Mouse (Mus musculus): ENCODE measurements around the gene Ccdc33. TPM values are rescaled to one million over a fixed set of nuclear protein-coding genes. Genes with fewer than 3 reads are reported as not detected.
A peak's percentile ranks its signal among the peaks of the same experiment; 100 is the strongest.

Gene Ccdc33
- total and polyA plus RNA-seq, 2 experiments from 2014 or later: 0.52 to 0.75 TPM

DNA sequence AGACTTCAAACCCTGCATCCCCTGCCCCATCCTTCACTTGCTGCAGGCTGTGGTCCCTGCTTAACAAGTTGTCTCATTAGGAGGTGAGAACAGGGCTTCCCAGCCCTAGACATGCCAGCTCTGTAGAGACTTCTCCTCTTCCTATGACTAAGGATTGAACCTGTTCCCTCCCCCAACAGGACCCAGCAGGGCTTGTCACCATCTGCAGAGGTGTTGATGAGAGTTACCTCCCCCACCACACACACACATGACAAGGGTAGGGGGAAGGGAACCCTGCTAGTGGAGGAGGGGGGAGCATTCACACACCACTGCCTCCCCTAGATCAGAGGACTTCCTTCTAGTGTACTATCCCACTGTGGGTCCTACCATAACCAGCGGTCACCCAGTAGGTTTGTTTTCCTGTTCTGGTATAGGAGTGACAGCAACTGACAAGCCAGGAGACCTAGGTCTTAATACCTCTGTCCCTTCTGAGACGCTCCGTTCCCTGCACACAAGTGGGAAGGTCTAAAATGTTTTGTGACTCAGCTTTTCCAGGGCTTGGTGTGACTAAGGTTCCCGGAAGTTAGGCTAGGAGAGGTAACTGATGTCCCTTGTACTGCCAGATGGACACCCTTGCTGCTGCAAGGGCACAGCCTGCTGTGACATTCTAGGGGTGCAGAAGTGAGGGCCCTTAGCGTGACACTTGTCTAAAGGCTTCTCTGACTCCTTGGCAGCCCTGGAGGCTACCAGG lies 18.6 kb downstream of the Ccdc33 start:
- H3K9me3 ChIP-seq (ENCODE audit: low read length): no peaks in the 10 kb centered on the region
- no peaks in the 10 kb centered on the region for H3K36me3 ChIP-seq (ENCODE audit: insufficient read depth, low read length)
- no peak for DNase-seq (ENCODE audit: low spot score)
- no peak overlapping the region for H3K27ac ChIP-seq
- no peak overlapping the region for H3K4me2 ChIP-seq (ENCODE audit: low read depth, low read length)
- no peak for TF ChIP-seq CTCF (IDR thresholded peaks at IDR 0.05; ENCODE audit: low read depth)
- no peaks in the 10 kb centered on the region for H3K27me3 ChIP-seq (ENCODE audit: insufficient read depth, low read length)
- 83% methylated on average over 5 of the region's 5 CpGs for WGBS
- peak; percentile 19; the same call in 1 of the 2 replicates for ATAC-seq
- no peak overlapping the region for H3K9ac ChIP-seq (replicated peaks; ENCODE audit: low read length)
- H3K4me1 ChIP-seq (ENCODE audit: insufficient read depth, low read length): peaks cover 17% of the 10 kb centered on the region
- H3K4me3 ChIP-seq (ENCODE audit: low read length): no peak overlapping the region

DNA sequence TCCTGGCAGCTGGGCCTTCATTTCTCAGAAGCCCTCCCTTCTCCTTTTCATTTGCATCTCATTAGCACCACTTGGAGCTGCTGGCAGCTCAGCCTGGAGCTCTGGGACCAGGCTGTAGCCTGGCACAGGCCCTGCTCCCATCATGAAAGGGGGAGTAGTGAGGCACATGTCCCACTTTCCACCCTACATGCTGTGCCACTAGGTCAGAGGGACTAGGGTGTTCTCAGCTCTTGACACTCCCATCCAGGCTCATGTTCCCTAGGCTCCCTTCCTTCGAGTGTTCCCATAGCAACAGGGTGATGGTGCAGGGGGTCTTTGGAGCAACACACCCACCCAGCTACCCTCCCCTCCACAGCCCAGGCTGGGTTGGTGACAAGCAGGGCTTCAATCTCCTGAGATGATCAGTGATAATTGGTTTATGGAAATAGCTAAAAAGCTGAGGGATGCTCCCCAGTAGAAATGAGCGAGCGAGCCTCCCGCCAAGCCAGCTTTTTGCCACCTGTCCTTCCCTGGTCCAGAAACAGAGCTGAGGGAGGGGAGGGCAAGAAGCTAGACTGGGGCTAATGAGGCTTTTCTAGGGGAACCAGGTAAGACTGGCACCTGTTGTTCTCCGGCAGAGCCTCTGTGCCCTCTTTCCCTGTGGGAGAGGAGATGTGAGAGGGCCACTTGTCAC lies 21.9 kb downstream of the Ccdc33 start:
- ATAC-seq (peak; percentile 76), DNase-seq (ENCODE audit: low spot score) (peak; percentile 83)
- 41% methylated on average over 5 of the region's 5 CpGs for whole genome bisulfite sequencing
- Histone ChIP-seq H3K4me2 (ENCODE audit: low read depth, low read length) (no peak overlapping the region), H3K9ac (replicated peaks; ENCODE audit: low read length) (peak overlapping the region; percentile 13; the same call in 1 of the 2 replicates), H3K9me3 (ENCODE audit: low read length) (no peaks in the 10 kb centered on the region), H3K4me3 (ENCODE audit: low read length) (no peak overlapping the region), H3K27me3 (ENCODE audit: insufficient read depth, low read length) (no peaks in the 10 kb centered on the region), H3K27ac (peak overlapping the region; percentile 62; the same call in 1 of the 2 replicates), H3K4me1 (ENCODE audit: insufficient read depth, low read length) (peaks cover 18% of the 10 kb centered on the region), H3K36me3 (ENCODE audit: insufficient read depth, low read length) (no peaks in the 10 kb centered on the region)
- TF ChIP-seq CTCF (IDR thresholded peaks at IDR 0.05; ENCODE audit: low read depth): no peak

DNA sequence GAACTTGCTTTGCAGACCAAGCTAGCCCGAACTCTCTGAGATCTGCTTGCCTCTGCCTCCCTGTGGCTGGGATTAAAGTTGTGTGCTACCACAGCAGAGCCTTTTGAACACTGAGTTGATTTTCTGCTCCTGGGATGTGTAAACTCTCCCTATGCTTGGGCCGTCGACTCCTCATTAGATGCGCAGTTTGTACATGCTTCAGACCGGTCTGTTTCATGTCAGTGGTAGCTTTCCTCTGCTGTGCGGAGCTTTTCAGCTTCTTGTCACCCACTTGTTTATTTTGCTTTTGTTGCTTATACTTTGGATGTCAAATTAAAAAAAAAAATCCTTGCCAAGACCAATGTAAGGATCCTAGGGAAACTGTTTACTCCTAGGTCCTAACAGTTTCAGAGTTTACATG lies 22.6 kb downstream of the Ccdc33 start:
- H3K9ac ChIP-seq (replicated peaks; ENCODE audit: low read length): no peak overlapping the region
- H3K4me1 ChIP-seq (ENCODE audit: insufficient read depth, low read length): peaks cover 22% of the 10 kb centered on the region
- ATAC-seq (no peak), DNase-seq (ENCODE audit: low spot score) (no peak)
- no peak overlapping the region for H3K4me2 ChIP-seq (ENCODE audit: low read depth, low read length)
- WGBS: 65% methylated on average over 6 of the region's 6 CpGs
- no peak for TF ChIP-seq CTCF (IDR thresholded peaks at IDR 0.05; ENCODE audit: low read depth)
- H3K4me3 ChIP-seq (ENCODE audit: low read length): no peak overlapping the region
- H3K36me3 ChIP-seq (ENCODE audit: insufficient read depth, low read length): no peaks in the 10 kb centered on the region
- no peaks in the 10 kb centered on the region for H3K27me3 ChIP-seq (ENCODE audit: insufficient read depth, low read length)
- H3K27ac ChIP-seq: no peak overlapping the region
- H3K9me3 ChIP-seq (ENCODE audit: low read length): no peaks in the 10 kb centered on the region

DNA sequence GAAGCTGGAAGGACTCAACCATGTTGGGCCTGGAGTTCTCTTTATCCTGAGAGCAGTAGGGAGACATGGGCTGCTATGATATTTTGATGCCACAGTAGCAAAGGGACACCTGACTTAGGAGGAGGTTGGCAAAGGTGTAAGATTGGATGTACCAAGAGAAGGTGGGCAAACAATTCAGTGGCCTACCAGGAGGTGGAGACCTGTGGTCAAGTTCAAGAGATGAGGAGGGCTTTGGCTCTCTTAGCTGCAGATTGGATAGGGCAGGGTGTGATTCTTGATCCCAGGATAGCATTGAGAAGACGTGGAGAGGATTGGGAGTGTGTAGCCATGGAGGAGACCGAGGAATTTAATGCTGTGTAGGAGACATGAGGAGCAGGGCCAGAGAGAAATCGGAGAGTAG lies 24.8 kb downstream of the Ccdc33 start:
- DNase-seq (ENCODE audit: low spot score) (no peak), ATAC-seq (no peak)
- no peak overlapping the region for H3K27ac ChIP-seq
- no peak overlapping the region for H3K4me2 ChIP-seq (ENCODE audit: low read depth, low read length)
- no peak overlapping the region for H3K9ac ChIP-seq (replicated peaks; ENCODE audit: low read length)
- no peak overlapping the region for H3K4me3 ChIP-seq (ENCODE audit: low read length)
- H3K9me3 ChIP-seq (ENCODE audit: low read length): no peaks in the 10 kb centered on the region
- no peaks in the 10 kb centered on the region for H3K36me3 ChIP-seq (ENCODE audit: insufficient read depth, low read length)
- 62% methylated on average over 3 of the region's 3 CpGs for WGBS
- no peaks in the 10 kb centered on the region for H3K27me3 ChIP-seq (ENCODE audit: insufficient read depth, low read length)
- peaks cover 22% of the 10 kb centered on the region for H3K4me1 ChIP-seq (ENCODE audit: insufficient read depth, low read length)
- TF ChIP-seq CTCF (IDR thresholded peaks at IDR 0.05; ENCODE audit: low read depth): peak; percentile 41

DNA sequence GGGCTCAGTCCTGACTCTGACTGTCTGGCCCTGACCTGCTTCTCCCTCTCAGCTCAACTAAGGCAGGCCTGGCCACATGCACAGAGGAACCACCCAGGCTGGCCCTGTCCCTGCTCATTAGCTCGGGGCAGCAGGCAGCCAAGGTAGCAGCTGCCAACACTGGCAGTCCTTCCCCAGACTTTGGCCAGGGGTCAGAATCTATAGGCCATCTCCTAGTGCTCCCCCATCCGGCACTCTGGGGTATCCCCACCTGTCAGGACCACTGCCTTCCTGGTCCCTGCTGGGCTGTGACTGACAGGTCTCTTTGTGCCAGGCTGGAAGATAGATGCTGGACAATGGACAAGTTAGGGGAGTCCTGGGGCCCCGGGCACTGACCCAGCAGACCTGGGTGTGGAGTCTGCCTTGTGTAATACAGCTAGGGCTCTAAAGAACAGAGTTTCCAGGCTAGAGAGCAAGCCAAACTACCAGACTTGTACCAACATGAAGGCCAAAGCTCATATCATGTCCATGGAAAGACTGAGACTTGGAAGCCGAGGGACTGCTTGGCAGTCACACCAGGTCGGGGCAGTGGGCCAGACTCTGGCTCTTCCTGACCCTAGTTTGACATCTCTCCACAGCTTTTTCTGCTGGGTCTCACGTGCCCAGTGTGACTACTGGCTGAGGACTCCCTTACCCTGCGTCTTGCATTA lies 25.9 kb downstream of the Ccdc33 start:
- no peak overlapping the region for H3K4me3 ChIP-seq (ENCODE audit: low read length)
- ATAC-seq (peak; percentile 82), DNase-seq (ENCODE audit: low spot score) (peak; percentile 86)
- no peaks in the 10 kb centered on the region for H3K27me3 ChIP-seq (ENCODE audit: insufficient read depth, low read length)
- peaks cover 27% of the 10 kb centered on the region for H3K4me1 ChIP-seq (ENCODE audit: insufficient read depth, low read length)
- H3K4me2 ChIP-seq (ENCODE audit: low read depth, low read length): no peak overlapping the region
- WGBS: 31% methylated on average over 7 of the region's 7 CpGs
- no peaks in the 10 kb centered on the region for H3K9me3 ChIP-seq (ENCODE audit: low read length)
- TF ChIP-seq CTCF (IDR thresholded peaks at IDR 0.05; ENCODE audit: low read depth): peak; percentile 42; the same call in 1 of the 2 replicates
- no peaks in the 10 kb centered on the region for H3K36me3 ChIP-seq (ENCODE audit: insufficient read depth, low read length)
- H3K27ac ChIP-seq: peak overlapping the region; percentile 48; the same call in 1 of the 2 replicates
- no peak overlapping the region for H3K9ac ChIP-seq (replicated peaks; ENCODE audit: low read length)

DNA sequence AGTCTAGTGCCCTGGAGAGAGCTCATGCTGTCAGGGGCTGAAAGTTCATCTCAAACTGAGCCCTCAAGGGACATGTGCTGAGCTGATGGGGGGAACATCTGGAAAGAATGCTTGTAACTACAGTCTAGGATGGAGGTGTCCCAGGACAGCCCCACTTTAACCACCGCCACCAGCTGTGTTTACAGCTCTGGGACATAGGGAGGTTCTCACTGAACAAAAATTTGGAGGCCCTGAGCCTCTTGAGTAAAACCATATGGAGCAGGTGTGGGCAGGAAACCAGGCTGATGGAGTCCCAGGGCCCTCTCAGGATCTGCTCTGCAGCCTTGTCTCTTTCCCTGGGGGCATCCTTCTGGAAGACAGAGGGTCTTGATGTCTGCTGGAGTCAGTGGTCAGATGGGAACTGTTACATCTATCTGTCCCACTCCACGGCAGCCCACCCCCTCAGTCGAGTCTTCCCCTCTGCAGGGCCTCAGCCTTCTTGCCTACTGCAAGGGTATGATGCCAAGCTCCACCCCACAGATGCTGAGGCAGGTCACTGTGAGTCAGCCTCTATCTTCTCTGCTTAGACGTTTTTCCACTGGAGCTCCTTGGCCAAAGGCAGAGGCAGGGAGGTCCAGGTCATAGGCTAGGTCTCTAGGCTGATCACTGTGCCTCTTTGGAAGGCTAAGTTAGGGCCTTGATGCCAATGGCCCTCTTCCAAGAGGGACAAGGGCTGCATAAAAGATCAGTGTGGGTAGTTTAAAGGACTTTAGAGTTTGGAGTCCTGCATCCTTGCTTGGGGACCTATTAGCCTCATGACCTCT lies 26.8 kb downstream of the Ccdc33 start:
- H3K36me3 ChIP-seq (ENCODE audit: insufficient read depth, low read length): no peaks in the 10 kb centered on the region
- no peaks in the 10 kb centered on the region for H3K9me3 ChIP-seq (ENCODE audit: low read length)
- H3K4me3 ChIP-seq (ENCODE audit: low read length): no peak overlapping the region
- H3K9ac ChIP-seq (replicated peaks; ENCODE audit: low read length): no peak overlapping the region
- 54% methylated on average over 4 of the region's 4 CpGs for WGBS
- DNase-seq (ENCODE audit: low spot score): no peak
- TF ChIP-seq CTCF (IDR thresholded peaks at IDR 0.05; ENCODE audit: low read depth): no peak
- ATAC-seq: no peak
- no peak overlapping the region for H3K4me2 ChIP-seq (ENCODE audit: low read depth, low read length)
- H3K4me1 ChIP-seq (ENCODE audit: insufficient read depth, low read length): peaks cover 23% of the 10 kb centered on the region
- H3K27ac ChIP-seq: peak overlapping the region; percentile 48; the same call in 1 of the 2 replicates
- H3K27me3 ChIP-seq (ENCODE audit: insufficient read depth, low read length): no peaks in the 10 kb centered on the region

All from hindbrain, postnatal 0 days (tissue).